Mouse (Mus musculus) adrenal gland, postnatal 14 days (tissue): Measurements from ENCODE around the gene Vgll3. TPM values are rescaled to one million over a fixed set of nuclear protein-coding genes. Genes with fewer than 3 reads are reported as not detected.

ENCODE experiments used
- DNase-seq: peaks from one replicate; pipeline ENCODE4 v3.0.0; 2021; ENCODE audit warnings: mixed read lengths
- long read RNA-seq, 2 experiments: library from polyadenylated mRNA; stranded (forward); transcript quantifications; one replicate each; pipeline ENCODE4 v2.0.0; 2021
- total RNA-seq: library from RNA; stranded (reverse); gene quantifications from 2 replicates; pipeline ENCODE4 v1.2.3, GENCODE M21; 2021

The Vgll3 gene
- 2.6 and 2.7 TPM in 2 replicates for total RNA-seq
- long read RNA-seq, experiment 1, full-length matches to known transcripts: 1 of 1 reads
- long read RNA-seq, experiment 1, partial matches to known transcripts: 0 of 1 reads
- long read RNA-seq, experiment 1, other reads (novel, unspliced or antisense): 0 of 1 reads
- long read RNA-seq, experiment 2: 0 reads

DNA sequence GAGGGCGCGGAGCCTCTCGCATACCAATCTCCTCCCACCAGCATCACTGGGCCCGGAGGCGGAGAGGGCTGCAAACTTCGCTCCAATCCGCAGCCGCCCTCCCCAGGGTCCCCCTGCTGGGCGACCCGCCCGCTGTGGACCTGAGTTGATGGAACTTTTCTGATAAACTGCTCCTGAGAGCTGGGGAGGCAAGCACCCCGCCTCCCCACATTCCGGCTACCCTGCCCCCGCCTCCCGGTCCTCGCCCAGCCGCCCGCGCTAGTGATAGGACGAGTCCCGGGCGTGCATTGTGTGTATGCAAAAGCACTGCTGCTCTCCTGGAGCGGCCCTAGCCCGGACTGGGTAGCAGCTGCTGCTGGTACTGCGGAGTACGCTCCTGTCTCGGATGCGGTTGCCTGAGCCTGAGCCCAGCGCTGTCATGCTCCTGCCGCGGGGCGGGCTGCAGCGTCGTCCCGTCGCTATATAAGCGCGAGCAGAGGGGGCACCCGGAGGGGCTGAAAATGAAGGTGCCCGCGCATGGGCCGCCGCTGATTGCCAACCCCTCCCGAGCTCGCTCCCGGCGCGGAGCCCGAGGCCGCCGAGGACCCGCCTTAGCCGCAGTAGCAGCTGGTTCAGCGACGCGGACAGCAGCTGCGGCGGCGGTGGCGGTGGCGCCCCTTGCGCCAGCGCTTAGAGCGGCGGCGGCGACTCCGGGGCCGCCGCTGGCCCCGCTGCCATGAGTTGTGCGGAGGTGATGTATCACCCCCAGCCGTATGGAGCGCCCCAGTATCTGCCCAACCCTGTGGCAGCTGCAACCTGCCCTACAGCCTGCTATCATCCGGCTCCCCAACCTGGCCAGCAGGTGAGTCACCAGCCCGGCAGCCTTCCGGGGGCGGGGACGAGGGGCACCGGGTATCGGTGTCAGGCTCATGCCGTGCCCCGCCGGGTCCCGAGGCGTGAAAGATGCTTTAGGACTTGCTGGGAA lies at the start of gene Vgll3:
Vgll3 (plus strand) TSS at position 340 of the 964 bp plus-strand sequence.
- peak; percentile 60 for DNase-seq

DNA sequence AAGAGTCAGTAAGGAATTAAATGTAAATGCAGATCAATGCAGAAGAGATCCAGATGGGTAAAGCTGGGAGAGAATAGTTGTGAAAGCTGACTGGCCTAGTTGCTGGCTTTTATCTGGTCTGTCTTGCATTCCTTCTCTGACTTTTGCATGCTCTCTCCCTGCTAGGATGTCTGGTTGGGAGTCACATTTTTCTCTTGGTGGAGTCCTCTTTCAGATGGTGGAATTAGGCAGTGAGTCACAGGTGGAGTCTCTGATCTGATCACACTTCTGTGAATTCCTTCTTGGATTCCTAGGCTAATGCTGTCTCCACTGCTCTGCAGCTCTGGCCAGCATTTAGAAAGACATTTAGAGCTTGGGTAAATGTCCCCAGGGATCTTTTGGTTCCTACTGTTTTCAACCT lies 49.1 kb upstream of the Vgll3 start:
- no peak for DNase-seq

DNA sequence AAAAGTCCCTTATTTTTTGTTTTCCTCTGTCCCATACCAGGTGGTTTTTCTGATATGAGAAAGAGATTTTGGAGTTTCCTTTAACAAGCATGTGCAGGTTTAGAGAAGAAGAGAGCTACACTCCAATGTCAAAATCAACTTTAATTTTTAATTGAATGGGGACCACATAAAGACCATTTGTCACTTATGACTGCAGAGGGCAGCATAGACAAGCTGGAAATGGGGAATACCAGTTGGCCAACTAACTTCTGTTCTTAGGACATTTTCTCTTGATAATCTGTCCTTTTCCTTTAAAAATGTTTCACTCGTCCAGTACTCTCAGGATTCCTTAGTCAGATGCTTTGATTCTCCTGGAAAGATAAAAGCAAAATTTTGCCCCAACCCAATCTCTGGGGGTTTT lies 29.1 kb upstream of the Vgll3 start:
- peak; percentile 9 for DNase-seq

DNA sequence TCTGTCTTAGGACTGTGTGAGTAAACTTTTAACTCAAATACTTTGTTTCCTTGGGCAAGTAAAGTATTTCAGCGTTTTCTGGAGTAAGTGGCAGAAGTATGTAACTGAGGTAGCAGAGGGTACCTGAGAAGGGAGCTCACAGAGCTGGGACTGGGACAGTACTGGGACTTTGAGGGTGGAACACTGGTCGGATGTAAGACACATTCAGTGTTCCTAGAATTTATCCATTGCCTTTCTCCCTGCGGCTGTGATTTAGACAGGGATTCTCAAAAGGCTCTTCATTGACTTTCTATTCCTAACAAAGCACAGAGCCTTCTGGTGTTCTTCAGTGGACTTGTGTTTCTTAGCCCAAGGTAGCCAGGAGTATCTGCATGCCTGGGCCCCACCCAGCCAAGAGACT lies 1.0 kb downstream of the Vgll3 start:
- no peak for DNase-seq

DNA sequence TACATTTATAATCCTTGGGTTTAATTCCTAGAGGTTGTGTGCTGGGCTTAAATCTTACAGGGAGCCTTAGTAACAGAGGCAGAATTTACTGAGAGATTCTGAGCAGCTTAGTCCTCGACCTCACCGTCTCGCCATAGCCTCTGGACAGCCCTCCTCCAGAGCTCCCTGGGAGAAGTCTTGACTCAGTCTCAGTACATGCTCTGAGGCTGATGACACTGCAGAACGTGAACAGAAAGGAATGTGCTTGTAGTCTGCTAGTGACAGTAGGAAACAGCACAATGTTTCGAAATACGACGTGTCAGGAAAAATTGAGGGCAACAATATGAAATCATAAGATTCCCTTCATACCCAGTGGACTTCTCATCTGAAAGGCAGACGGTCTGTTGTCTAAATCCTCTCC lies 3.7 kb downstream of the Vgll3 start:
- DNase-seq: no peak

DNA sequence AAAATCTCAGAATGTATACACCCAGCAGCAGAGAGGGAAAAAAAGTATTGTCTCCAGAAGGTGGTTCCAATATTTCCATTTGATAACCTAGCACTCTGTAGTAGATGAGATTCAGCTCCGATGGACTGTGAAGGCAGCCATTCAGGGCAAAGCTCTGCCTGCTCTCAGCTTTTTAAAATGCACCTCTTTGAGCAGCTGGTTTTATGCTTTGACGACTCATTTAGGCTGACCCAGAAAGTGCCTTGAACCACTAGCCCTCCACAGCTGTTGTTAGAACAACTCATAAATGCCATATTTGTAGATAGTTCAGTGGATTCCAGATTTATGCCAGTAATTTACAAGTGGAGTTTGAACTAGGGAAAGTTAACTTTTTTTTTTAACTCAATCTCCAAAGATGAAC lies 5.7 kb downstream of the Vgll3 start:
- DNase-seq: no peak

DNA sequence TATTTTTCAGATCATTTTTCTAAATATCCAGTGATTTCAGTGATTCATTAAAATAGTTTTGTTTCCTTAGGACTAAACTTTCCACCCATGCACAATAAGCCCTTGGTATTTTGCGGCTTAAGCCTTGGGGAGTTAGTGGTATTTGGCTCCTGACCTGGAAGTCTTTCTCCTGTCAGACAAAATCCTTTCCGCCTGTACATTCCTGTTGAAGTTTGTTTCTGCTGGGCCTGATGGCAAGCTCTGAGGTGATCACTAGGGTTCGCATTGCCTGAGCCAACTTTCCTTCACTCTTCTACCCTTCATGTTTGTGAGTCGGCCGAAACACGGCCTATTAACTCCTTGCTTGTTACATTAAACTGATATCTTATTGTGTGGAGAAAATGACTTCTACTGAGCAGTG lies 8.7 kb downstream of the Vgll3 start:
- no peak for DNase-seq

DNA sequence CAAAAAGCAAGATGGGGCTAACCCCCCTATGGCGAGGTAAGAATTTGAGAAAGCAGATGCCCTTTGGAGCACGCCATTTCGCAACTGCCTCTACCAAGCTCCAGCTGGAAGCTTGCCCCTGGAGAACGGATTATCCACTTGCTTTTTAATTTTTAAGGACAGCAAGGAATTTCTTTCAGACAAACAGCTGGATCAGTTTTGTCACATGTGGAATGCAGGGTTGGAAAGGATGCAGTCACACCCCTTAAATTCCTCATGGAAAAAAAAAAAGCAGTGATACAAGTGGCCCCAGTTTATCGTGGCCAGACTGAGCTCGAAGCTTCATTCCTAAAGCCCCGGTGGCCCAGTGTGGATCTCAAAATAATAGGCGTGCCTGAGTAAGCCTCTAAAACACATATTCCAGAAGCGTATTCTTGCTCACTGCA lies 13.1 kb downstream of the Vgll3 start:
- DNase-seq: no peak

DNA sequence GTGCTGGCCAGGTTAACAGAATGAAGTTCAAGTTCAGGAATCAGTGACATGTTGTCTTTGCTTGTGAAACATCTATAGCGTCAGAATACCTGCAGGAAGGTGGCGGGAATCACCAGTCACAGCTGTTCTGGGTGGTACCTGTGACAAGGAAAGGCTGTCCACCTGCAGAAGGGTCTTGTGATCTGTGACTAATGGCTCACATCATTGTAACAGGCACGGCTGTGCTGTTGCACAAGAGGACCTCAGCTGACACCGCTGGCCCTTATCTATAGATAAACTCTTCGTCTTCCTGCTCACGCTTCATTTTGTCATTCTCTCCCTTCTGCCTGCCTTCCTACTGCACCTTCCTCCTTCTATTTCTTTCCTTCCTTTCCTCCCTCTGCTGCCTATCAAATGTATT lies 14.0 kb downstream of the Vgll3 start:
- no peak for DNase-seq

DNA sequence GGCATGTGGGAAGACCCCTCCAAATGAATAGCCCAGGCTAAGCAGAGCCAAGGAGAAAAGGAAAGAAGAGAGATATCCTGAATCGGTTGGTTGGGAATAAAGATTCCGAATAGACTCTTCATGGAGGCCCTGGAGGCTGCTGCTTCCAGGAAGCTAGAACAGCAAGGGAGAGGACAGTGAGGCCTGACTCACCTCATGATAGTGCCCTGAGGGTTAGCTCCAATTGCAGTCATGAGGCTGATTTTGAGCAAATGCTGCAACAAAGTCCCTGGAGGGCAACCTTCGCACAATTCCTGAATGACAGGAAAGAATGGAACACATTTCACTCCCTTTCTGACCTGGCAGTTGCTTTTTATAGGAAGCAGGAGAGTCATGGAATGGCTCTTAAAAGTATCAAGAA lies 19.7 kb downstream of the Vgll3 start:
- DNase-seq: peak; percentile 35

DNA sequence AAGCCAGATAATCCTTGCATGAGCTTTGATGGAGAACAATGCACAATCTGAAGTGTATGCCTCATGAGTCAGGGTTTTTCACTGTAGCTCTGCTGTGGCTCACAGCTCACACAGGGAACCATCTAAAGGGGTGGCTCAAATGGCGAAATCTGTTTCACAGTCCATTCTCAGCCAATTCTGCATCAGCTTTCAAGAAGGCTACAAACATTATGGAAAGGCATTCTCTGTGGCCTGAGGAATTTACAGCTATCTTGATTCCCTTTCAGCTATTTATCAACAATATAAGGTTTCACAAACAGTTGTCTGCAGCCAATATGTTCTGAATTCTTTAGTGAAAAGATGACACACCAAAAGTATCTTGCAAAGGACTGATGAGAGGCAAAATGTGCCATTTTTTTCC lies 35.1 kb downstream of the Vgll3 start:
- no peak for DNase-seq

DNA sequence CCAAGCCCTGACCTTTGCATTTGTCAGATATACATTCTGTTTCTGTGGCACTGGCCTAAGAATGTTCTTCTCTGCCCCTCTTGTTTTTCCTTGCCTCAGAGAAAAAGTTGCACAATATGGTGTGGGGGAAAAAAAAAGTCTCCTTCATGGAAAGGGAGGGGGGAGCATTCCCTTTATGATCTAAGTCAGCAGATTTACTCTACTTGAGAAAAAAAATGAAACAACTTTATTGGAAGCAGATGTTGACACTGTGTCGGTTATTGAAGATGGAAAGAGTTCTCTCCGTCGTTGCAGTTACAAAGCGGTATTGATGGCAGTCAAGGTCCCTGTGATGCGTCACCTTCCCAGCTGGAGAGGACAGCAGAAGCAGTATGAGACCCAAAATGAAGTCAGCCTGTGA lies 49.4 kb downstream of the Vgll3 start:
- DNase-seq: no peak

DNA sequence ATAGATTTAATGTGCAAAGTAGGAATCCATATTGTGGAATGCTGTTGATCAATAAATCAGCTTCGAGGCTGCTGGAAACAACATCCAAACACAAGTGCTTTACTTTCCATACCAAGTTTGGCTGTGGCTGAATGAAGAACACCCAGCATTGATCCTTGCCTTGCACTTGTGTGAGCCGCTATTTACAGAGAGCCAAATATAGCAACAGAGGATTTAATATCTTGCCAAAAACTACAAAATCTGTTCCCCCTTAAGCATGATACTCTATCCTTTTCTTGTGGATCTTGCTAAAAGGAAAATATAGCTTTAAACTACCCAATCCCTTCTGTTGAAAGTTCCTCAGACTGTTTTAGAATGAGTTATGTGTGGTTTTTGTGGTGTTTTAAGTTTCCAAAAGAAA lies 52.9 kb downstream of the Vgll3 start:
- no peak for DNase-seq

DNA sequence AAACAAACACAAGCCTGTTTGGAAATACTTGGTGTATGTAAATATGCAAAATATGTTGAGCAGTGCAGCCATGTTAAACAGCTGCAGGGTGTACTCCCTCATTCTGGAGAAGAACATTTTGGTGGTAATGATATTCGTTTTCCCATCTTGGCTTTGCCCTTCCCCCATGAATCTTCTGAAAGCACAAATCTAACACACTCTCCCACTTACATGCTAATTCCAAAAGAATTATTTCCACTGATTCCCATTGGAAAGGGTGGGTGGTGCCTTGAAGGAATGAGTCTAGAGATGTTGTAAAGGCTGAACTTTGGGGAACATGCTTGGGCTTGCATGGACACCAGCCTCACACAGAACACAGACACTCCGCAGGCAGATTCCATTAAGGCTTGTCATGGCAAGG lies 53.9 kb downstream of the Vgll3 start:
- no peak for DNase-seq

DNA sequence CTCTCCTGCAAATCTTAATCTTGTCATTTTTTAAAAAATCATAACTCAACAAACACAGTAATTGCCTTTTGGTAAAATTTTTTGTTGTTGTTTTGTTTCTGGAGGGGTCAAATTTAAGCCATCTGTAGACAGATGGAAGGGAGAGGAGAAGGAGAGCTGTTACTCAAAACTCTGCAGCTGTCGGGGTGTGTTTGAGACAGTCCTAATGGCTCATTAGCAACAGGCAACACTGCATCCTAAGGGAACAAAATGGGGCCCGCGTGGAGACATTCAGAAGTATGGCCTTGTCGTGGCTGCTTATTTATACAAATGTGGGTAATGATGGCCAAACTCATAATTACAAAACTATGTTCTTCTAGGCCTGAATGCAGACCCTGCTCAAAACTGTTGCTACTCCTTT lies 73.9 kb downstream of the Vgll3 start:
- no peak for DNase-seq
